Mouse (Mus musculus) sigmoid colon, adult 10 weeks (tissue): ENCODE data around the gene Usp54. TPM values are rescaled to one million over a fixed set of nuclear protein-coding genes. Genes with fewer than 3 reads are reported as not detected.

Experiments
- polyA plus RNA-seq: library from polyadenylated mRNA; stranded (reverse); fragments of 350-450 nt; fragmentation: Illumina TruSeq; extraction: RNeasy Lipid Tissue Mini Kit (QIAGEN cat#74804); gene quantifications from one replicate; pipeline ENCODE4 v1.2.3, GENCODE M21; 2014; ENCODE audit warnings: low read depth, low replicate concordance

The Usp54 gene
- polyA plus RNA-seq, result 5.5 TPM

GRCm38 (mm10) chr14:20640644-20641437 is at the start of gene Usp54:
Gene Usp54, minus strand, starts transcription at chr14:20641063.

GRCm38 (mm10) chr14:20674064-20674833 is 33.4 kb upstream of the Usp54 start, which contains the start of gene Sec24c:
Gene Sec24c, plus strand, starts transcription at chr14:20674308.

GRCm38 (mm10) chr14:20668154-20668810 is 27.4 kb upstream of the Usp54 start, which contains the start of gene Synpo2l:
Gene Synpo2l, minus strand, starts transcription at chr14:20668354.

GRCm38 (mm10) chr14:20656361-20656760 is 15.5 kb upstream of the Usp54 start, which contains the start of gene Myoz1:
Gene Myoz1, minus strand, starts transcription at chr14:20656540.

GRCm38 (mm10) chr14:20546415-20546814 is 94.4 kb downstream of the Usp54 start, which contains the start of gene Ppp3cb:
Gene Ppp3cb, minus strand, starts transcription at chr14:20546573.

Other genes with a start within 250 kb of the Usp54 start
- 6.3 TPM for gene Mrps16, start 247.4 kb downstream of the Usp54 start, polyA plus RNA-seq
- gene Cfap70, start 188.8 kb downstream of the Usp54 start, polyA plus RNA-seq, result not detected
- gene Anxa7, start 160.9 kb downstream of the Usp54 start, polyA plus RNA-seq, result 223 TPM
- gene Mss51, start 144.2 kb downstream of the Usp54 start, polyA plus RNA-seq, result 1.9 TPM
- gene Ppp3cb, start 94.5 kb downstream of the Usp54 start, polyA plus RNA-seq, result 215 TPM
- not detected for gene Myoz1, start 15.5 kb upstream of the Usp54 start, polyA plus RNA-seq
- gene Synpo2l, start 27.3 kb upstream of the Usp54 start, polyA plus RNA-seq, result not detected
- 50.2 TPM for gene Sec24c, start 33.2 kb upstream of the Usp54 start, polyA plus RNA-seq
- gene Fut11, start 53.9 kb upstream of the Usp54 start, polyA plus RNA-seq, result 20.6 TPM
- gene Chchd1, start 61.9 kb upstream of the Usp54 start, polyA plus RNA-seq, result 105 TPM
- gene Zswim8, start 66.5 kb upstream of the Usp54 start, polyA plus RNA-seq, result 6.8 TPM
- gene Ndst2, start 93.5 kb upstream of the Usp54 start, polyA plus RNA-seq, result 5.1 TPM
- gene Camk2g, start 153.0 kb upstream of the Usp54 start, polyA plus RNA-seq, result 20.8 TPM
- 13.8 TPM for gene Plau, start 195.6 kb upstream of the Usp54 start, polyA plus RNA-seq